Mouse (Mus musculus): ENCODE measurements around the gene Vgll4.
"Not testable (repeated sequence)": the region's sequence is repeated elsewhere in the genome, so short reads cannot be mapped to it uniquely, and the experiment has no call there.

The Vgll4 gene

DNA sequence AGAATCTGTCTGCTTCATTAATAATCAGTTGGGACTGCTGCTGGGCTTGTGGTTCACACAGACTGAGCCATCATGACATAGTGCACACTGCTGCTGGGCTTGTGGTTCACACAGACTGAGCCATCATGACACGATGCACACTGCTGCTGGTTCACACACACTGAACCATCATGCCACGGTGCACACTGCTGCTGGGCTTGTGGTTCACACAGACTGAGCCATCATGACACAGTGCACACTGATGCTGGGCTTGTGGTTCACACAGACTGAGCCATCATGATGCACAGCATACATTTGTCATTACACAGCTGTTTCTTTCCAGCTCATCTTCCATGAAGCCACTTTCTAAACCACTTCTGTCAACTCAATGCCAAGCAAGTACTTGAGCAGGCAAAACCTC lies 30.1 kb downstream of the Vgll4 start:
- no peak for DNase-seq (ENCODE audit: low spot score)

DNA sequence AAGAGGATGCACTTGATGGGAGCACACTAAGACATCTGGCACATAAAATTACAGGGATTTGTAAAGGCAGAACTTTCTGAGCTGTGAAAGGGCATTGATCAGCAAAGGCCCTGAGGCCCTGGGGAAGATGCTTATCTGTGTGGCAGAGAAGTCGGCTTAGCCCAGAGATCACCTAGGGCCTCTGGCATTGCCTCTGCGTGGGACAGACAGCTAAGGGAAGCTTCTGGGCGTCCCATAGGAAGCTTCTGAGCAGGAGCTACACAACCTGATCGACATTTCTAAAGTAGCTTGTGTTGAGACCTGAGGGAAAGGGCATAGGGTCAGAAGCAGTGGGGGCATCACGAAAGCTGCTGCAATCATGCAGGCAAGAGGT lies 32.9 kb downstream of the Vgll4 start:
- DNase-seq (ENCODE audit: low spot score), result no peak

DNA sequence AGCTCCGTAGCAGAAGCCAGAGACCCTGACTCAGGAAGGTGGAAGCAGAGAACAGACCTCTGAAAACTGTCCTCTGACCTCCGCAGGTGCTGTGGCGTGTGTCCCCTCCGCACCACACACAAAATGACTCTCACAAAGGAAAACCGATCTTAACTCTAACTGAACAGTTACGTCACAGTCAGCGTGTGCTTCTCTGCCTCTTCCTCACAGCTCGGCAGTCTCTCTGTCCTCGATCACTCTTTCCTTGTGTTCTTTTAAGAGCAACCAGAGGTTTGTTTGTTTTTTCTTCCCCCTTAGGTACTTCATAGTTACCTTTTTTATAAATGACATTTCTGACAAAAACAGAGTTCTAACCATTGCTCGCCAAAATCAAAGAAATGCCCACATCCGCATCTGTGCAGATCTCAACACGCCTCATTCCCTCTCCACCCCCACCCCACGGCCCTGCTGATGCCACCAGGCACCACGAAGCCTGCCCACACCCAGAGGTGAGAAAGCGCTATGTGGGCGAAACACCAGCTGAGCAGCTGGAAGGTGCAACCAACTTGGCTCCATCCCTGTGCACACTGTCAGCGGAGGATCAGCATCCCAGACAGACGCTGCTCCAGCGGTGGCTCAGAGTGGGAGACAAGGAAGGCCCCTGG lies 33.4 kb downstream of the Vgll4 start:
- DNase-seq (ENCODE audit: low spot score), result no peak

DNA sequence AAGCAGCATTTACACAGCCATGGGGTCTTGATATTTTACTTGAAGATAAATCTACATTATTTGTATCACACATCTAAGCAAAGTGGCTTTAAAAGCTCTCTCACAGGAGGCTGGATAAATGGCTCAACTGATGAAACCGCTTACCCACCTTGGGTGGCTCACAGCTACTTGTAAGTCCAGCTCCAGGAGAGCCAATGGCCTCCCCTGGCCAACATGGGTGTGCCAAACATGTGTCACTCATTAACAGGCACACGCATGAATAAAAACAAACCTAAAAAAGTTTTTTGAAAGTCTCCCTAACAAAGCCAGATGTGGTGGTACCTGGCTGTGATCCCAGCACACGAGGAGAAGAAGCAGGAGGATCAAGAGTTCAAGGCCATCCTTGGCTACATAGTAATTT lies 34.4 kb downstream of the Vgll4 start:
- DNase-seq (ENCODE audit: low spot score), result no peak

DNA sequence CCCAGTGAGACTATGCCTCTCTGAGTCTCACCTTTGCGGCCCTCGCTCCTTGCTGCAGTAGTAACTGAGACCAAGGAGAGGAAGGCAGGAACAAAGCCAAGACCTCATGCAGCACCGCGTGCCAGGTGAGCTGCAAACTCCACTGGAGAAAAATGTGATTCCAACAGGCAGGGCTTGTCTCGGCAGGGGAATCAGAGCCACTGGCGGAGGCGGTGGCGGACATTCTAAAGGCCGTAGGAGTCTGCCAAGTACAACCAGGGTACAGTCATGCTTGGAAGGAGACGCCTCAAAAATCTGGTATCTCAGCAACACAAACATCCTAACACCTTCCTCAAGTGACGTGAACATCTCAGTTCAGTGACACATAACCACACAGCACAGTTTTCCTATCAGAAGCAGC lies 35.7 kb downstream of the Vgll4 start:
- DNase-seq (ENCODE audit: low spot score), result no peak

DNA sequence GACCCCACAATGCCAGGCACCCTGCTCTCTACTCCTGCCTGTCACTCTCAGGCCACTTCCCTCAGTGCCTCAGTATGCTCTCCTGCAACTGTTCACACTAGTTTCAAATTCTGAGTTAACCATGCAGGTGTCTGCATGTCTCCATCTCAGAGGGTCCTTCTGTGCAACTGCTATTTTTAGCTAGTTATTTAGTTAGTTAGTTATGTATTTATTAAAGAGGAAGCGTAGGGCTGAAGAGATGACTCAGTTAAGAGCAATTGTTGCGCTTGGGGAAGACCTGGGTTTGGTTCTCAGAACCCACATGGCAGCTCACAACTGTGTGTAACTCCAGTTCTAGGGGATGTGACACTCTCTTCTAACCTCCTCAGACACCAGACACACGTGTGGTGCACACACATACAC lies 36.8 kb downstream of the Vgll4 start:
- no peak for DNase-seq (ENCODE audit: low spot score)

DNA sequence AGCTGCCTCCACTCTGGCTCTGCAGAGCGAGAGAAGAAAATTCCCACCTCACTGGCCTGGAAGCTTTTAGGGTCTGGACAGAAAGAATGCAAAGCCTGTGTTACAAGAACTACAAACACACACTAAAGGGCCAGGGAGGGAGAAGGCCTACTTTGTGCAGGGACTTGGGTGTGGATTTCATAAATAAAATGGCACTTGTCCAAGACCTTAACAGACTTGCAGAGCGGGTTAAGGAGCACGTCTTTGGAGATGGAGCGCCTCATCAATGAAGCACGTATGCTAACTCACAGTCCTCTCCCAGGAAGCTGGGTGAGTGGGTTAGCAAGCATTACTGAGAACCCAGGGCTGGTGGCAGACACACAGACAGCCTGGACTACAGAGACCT lies 37.7 kb downstream of the Vgll4 start:
- no peak for DNase-seq (ENCODE audit: low spot score)

DNA sequence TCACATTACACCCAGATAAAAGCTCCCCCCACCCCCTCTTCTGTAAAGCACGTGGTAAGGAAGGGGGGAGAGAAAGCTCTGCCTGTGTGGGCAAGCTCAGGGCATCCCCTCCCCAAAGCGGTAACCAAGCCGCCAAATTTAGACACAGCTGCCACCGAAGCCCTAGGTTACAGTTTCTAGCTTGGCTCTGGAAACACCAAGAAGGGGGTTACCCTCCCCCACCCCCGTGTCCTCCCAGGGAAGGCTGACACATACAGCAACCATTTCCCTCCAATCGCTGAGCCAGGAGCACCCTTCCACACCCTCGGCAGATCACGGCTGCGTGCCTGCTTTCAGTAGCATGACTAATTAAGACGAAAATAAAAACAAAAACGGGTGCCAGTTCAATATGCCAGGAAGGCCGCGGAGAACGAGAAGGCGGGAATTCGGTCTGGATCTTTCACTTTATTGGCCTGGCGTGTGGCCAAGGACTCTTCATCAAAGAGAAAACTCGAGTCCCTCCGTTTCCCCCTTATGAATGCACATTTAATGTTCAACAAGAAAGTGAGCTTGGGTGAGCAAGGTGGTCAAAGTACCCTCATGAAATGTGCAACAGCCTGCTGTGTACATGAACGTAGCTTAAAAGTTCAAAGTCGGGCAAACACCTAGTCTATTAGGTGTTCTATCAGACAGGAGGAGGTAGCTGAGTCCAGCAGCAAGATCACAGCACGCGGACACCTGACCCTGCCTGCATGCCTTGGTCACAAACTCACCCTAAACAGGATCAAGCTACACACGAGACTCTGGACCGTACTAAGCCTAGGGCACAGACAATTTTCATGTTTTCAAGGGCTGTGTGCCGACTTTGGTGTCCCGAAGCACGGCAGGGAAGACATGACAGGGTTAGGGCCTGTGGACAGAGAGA lies 38.3 kb downstream of the Vgll4 start:
- DNase-seq (ENCODE audit: low spot score), result no peak

DNA sequence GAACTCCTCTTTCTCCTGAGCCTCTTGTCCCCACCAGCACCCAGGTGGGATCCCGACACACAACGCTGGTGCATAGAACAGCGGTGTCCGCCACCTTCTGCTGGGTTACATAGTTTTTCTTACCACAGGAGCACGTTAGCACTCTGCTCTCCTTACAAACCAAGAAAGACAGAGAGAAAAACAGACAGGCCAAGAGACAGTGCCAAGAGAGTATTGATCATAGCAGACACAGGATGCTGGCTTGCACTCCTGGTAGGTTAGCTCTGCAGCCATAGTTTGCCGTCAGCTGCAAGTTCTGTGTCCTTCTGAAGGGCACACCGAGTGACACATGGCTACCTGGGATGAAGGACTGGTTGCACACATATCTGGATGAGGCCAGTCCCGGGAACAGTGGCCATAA lies 39.1 kb downstream of the Vgll4 start:
- no peak for DNase-seq (ENCODE audit: low spot score)

DNA sequence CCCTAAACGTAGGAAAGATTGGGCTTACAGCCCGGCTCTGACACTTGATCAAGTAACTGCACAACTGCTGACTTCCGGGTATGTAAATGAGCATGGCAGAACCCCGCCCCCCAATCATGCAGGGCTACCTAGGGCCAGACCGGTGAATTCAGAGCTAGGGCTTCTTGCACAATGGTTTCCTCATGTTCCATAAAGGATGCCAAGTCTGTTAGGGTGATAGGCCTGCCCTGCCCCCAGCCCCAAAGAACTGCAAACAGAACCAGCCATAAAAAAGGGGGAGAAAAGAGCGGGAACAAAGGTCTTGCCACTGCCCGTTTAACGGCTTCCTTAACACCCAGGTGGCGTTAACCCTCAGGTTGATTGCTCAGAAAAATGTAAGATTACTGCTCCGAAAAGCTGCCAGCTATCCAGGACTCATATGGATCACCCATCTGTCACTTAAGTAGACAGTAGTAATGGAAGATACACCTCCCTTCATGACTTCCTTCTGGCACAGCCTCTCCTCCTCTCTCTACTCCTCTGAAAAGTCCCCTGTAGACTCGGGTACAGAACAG lies 39.7 kb downstream of the Vgll4 start:
- no peak for DNase-seq (ENCODE audit: low spot score)

DNA sequence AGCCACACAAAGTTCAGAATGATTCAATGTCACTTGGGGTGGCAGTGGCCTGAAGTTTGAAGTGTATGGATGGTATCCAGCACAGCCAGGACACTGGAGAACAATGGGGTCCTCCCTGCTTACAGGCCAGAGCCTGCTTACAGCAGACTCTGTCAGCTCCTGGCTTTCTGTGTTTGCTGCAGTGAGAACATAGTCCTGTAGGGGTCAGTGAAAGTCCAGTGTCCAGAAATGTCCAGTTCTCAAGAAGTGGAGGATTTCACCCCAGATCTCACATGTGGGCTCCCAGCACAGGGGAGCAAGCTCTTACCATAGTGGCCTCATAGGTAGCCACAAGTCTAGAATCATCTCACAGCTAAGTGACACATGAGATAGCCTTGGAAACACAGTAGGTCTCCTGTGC lies 40.4 kb downstream of the Vgll4 start:
- DNase-seq (ENCODE audit: low spot score), result no peak

DNA sequence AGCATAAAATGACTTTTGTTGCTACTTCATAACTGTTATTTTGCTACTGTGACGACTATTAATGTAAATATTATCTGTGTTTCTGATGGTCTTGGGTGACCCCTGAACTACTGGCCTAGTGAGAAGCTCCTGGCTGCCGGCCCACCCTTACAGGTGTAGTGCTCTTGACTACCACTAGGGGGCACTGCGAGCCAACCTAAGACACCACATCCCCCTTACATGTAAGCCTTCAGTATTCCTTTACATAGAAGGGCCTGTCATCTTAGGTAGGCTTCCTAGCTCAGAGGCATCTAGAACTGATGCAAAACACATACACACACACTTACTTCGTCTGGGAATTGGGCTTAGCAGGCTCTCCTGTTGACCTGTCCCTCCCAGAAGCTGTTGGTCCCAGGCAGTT lies 41.3 kb downstream of the Vgll4 start:
- no peak for DNase-seq (ENCODE audit: low spot score)

DNA sequence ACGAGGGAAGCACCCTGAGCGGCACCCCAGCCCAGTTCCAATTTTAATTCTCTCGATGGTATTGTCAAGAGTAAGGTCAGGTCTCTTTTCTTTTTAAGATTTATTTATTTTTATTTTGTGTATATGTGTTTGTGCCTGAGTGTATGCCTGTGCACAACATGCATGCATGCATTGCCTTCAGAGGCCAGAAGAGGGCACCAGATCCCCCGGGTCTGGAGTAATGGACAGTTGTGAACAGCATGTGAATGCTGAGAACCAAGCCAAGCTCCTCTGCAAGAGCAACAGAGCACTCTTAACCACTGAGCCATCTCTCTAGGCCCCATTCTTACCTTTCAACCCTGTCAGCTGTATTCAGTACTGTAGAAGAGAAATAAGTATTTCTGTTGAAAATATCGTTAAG lies 42.4 kb downstream of the Vgll4 start:
- DNase-seq (ENCODE audit: low spot score), result no peak

DNA sequence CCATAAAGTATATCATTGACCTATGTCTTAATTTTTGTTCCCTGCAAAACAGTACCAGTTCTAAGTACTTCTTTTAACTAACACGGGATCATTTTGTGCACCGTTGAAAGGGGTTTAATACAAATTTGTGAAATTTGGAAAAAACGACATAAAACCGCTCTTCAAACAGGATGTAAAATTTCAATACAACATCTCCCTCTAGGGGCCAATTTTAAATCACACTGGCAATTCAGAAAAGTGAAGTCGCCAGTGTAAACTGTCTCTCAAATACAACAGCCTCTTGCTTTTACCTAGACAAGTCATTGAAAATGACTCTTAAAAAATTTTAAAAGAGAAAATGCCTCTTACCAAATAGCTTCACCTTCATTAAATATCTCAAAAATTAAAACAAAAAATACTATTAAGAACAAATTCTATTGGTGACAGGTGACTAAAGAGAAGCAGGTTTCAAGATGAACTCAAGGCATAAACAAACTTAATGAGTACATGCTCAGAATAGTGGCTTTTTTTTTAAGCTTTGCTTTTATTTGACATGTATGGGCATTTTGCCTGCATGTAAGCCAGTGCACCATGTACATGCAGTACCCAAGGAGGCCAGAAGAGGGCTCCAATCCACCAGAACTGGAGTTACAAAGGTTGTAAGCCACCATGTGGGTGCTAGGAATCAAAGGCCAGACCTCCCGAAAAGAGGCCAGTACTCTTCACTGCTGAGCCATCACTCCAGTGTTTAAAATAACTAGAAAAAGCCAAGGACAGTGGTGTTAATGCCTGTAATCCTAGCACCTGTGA lies 43.2 kb downstream of the Vgll4 start:
- DNase-seq (ENCODE audit: low spot score), result no peak

DNA sequence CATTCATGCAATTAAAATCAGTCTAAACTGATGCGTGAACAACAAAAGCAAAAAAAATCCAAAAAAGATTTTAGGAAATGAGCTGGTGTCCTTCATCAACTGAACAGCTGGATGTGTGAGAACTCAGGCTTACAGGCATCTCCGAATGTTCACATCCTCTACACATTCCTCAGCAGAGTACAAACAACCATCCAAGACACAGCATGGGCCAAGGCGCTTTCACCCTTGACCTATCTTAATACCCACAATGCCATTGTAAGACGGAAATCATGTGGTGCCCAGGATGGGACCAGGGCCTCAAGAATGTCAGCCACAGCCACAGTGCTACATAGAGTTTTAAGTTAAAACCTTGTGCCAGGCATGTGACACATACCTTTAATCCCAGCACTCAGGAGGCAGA lies 44.6 kb downstream of the Vgll4 start:
- no peak for DNase-seq (ENCODE audit: low spot score)

DNA sequence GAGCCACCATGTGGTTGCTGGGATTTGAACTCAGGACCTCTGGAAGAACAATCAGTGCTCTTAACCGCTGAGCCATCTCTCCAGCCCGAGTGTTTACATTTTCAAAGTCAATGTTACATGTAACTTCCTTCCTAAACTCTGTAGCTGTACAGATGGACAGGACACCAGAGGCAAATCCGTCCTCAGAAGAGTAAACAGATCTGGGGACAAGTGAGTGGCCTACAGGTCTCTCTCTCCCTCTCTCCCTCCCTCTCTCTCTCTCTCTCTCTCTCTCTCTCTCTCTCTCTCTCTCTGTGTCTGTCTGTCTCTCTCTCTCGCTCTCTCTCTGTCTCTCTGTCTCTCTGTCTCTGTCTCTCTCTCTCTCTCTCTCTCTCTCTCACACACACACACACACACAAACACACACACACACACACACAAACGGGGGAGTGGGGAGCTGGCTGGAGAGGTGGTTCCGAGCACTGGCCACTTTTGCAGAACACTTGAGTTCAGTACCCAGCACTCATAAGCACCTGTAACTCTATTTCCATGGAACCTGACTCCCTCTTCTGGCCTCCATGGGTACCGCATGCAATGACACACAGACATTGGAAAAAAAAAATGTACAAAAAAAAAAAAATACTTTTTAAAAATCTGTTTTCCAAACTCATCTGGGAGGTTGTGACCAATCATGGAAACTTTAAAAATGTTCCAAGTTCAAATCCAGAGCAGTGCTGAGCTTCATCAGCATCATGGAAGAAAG lies 47.3 kb downstream of the Vgll4 start:
- DNase-seq (ENCODE audit: low spot score), result not testable (repeated sequence)

DNA sequence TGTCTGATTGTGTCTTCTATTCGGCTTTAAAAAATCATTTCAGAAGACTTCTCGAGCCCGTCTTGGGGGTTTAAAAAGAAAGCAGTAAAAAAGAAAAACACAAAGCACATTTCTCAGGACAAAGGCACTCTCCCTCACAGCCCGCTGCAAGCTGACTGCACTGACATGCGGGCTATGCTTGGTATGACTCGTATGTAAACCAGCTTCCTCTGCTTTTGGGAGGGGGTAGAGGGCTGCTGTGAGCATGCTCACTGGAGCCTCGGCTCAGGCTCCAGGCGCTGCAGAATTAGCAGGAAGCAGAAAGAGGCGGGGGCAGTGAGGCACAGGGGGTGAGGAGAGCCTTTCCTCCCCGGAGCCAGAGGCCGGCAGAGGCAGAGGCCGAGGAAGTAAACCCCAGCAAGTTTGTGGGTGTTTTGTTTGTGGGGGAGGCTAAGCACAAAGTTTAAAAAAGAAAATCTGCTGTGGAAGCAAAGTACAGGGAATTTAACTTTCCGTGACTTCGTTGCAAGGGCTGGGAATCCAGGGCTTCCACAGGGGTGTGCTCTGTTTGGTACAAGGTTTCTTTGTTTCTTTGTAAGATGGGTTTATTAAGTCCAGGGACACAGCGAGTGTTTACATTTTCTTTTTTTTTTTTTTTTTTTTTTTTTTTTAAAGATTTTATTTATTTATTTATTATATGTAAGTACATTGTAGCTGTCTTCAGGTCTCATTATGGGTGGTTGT lies 48.0 kb downstream of the Vgll4 start:
- DNase-seq (ENCODE audit: low spot score), result peak; percentile 39

DNA sequence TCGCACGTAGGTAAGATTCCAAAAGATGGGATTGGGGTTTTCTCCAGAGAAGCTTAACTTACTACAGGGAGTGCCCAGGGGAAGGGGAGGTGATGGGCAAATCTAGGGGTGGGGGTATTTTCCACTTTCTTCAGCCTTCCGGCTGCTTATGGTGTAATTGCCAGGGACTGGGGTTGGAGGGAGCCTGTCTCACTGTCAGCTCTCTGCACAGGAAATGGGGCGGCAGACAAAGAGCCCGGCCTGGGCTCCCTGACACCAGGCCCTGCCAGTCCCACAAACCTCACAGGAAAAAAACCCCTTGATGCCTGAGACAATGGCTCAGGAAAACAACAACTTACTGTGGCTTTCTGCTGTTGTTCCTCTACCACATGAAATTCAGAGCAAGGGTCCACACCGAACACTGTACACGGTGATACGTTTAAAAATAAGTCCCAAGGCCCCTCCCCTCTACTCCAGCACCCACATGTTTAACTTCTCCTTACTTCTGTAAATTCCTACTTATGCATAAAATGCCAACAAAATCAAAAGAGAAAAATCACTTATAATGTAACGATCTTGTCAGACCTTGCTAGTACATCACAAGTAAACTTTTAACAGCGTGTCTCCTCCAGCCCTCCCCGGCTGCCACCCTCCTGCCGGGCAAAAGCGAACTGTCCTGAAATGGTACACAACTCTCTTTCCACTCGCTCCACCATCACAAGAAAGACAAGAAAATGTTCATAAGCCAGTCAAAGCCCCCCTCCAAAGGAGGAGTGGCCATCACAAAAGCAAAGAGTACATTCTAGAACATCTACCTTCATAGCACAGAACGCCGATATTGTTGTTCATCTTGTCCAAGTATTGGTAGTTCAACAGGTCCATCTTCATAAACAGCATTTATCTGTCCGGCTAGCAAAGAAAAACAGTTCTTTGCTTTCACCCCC lies 49.0 kb downstream of the Vgll4 start:
- no peak for DNase-seq (ENCODE audit: low spot score)

DNA sequence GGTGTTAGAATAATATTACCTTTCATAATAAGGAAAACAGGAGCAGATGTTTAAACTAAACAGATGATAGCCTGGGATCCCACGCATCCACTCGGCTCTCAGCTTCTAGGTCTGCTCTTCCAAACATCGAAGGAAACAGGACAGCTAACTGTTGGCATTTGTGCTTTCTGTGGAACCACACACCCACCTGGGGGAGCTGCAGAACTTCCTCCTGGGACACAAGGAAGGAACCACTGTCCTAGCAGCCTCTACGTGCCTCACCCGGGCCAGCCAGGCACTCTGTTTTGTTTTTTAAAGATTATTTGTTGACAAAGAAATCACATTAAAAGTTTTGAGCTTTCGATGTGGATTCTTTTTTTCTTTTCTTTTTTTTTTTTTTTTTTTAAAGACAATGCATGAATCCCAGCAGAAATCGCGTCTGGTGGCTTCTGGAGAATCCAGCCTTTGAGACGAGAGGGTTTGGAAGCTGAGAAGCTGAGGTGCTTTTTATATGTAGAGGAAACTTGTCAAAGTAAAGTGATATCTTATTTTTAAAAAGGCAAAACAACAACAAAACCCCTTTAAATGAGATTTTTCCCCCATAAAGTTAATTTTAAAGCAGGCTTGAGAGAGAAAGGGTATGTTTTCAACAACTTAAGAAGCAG lies 50.0 kb downstream of the Vgll4 start:
- no peak for DNase-seq (ENCODE audit: low spot score)

DNA sequence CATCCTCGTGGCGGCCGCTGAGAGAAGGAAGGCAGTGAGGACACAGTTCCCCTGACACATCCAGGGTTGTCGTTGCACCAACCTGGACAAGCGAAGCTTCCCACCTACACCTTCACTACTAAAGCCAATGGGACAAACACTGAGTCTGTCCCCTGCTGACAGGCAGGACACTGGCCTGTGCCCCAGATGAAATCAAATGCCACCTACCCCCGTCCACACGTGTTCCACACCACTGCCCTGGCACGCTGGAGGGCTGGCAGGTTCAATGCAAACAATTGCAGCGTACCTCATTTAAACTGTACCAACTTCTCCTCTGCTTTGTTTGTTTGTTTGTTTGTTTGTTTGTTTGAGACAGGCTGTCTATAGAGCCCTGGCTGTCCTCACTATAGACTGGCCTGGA lies 50.8 kb downstream of the Vgll4 start:
- no peak for DNase-seq (ENCODE audit: low spot score)
